Mouse (Mus musculus) embryo, embryonic 11 days (tissue): ENCODE measurements around the gene Tspan33.

Source experiments
- DNase-seq: peaks from one replicate; pipeline ENCODE4 v3.0.0-alpha.2; 2015

Tspan33 gene

DNA sequence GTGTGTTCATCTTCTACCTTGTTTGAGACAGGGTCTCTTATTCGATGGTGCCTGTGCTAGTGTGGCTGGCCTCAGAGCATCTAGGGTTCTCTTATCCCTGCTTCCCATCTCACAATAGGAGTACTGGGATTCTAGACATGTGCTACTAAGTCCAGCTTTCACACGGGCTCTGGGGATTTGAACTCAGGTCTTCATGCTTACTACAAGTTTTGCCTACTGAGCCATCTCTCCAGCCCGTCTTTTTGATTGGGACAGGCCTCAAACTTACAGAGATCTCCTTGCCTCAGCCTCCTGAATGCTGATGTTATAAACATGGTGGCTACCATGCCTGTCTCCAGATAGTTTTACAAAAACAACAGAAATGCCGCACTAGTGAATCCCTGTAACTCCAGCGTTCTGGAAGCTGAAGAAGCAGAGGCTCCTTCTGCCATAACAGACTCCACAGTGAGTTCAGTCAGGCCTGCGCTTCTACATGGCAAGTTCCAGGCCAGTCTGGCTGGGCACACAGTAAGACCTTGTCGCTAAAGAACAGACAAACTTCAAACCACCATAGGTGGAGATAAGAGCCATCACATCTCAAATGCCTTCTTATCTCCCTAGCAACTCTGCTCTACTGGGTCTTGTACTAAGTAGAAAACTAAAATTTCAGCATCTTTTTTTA lies 5.2 kb downstream of the Tspan33 start:
- no peak for DNase-seq

DNA sequence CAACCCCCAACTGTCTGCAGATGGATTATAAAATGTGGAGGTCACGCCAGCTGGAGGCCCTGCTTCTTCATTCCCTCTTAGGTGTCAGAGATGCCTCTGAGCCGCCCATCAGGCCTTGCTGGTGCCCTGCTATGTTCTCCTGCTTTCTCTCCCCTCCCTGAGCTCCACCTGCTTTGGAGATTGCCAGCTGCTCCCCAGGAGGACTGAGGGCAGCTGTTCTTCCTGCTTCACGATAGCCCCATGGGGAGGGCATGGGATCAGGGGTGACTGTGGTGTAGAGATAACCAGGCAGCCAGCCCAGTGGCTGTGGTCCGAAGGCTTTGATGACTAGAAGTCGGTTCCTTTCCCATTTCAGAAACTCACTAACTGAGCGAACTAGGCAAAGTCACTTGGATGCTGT lies 7.0 kb downstream of the Tspan33 start:
- no peak for DNase-seq

DNA sequence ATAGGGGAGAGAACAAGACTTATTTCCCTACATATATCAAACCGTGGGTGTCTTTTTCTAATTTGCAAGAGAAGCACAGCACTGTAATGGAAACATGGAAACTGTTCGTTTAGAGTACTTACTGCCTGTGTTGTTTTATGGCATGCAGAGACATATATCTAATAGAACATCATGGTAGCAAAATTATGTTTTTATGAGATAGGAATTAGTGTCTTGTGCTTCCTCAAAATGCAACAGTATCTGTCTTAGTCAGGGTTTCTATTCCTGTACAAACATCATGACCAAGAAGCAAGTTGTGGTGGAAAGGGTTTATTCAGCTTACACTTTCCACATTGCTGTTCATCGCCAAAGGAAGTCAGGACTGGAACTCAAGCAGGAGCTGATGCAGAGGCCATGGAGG lies 8.1 kb downstream of the Tspan33 start:
- DNase-seq = no peak

DNA sequence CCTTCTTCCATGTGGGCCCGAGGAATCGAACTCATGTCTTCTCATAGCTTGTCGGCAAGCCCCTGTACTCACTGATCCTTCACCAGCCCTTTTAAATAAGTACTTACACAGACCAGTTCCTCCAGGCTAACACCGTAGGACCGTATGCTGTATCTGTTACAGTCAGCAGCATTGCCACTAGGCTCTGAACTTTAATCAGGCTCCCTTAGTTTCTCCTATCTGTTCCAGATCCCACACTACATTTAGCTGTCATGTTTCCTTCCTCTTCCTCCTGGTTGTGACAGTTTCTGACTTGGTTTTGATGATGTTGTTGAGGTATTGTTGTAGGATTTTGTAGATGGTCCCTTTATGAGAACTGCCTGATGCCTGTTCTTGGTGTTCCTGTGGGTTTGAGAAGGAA lies 10.1 kb downstream of the Tspan33 start:
- no peak for DNase-seq

DNA sequence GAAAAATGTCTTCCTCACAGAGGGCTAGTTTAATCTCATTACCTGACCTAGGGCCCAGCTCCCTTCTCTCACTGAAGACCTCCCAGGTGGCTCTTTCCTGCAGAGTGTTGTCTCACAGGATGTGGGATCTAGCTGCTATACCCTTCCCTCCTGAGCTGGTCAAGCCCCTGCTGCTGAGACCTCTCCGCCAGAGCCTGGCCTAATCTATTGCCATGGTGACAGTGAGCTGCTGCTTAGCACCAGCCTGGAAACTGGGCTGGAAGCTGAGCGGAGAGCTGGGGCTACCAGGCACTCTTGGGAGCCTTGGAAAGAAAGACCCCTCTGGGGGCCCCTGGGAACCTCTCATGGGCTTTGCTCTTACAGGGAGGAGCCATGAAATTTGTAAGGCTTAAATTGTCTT lies 13.9 kb downstream of the Tspan33 start:
- peak; percentile 72 for DNase-seq

DNA sequence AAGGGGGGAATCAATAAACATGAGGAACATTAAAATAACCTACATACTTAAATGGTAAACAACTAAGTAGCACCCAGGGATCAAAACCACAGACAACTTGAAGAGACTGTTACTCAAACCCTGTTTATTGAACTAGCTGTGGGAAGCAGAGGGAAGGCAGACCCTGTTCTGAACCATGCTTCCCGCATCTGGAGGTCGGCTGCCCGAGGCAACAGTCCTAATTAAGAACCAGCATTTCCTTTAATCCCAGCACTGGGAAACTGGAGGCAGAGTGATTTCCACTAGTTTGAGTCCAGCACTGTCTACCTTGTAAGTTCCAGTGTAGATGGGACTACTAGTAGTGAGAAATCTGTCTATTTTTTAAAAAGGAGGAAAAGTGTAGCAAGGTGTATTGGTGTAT lies 17.3 kb downstream of the Tspan33 start:
- no peak for DNase-seq

DNA sequence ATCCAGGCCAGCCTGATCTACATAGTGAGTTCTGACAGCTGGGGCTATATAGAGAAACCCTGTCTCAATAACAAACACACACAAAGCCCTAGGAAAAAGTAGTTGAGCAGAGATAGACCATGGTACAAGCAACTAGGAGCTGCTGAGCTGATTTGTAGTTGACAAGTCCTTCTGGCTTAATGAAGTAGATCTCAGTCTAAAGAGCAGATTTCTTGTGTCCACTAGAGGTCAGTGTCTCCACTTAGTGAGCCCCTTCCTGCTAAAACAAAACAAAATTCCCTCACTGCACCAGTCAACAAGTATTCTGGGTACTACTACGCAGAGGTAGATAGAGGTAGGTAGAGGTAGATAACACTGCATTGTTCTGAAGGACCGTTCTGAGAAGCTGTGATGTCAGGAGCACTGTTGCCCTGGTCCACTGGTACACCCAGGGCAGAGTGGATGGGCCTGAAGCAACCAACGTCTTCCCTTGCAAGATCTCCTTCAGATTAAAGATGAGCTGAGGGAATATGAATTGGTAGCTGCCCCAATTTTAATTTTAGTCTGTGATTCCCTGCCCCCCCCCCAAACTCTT lies 18.1 kb downstream of the Tspan33 start:
- DNase-seq = peak; percentile 85

DNA sequence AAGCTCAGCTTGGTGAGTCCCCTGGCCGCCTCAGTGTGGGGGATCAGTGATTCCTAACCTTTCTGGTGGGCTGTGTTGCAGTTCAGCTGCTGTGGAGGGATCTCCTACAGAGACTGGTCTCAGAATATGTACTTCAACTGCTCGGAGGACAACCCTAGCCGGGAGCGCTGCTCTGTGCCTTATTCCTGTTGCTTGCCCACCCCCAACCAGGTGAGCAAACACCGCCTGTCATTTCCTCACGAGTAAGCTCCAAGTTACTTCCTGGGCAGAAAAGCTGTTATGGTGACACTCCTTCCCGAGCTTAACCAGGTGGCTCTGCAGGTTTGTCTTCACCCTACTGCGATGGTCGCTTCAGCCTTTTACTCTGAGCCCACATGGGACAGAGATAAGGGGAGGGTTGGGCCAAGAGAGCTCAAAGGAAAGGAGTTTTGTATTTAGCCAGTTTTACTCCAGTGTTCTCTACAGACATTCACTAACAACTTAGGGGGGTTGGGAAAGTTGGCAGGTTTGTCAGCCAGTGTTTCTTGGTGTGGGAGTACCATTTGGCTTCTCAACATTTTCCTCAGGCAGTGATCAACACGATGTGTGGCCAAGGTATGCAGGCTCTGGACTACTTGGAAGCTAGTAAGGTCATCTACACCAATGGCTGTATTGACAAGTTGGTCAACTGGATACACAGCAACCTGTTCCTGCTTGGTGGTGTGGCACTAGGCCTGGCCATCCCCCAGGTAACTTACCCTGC lies 22.8 kb downstream of the Tspan33 start:
- no peak for DNase-seq

DNA sequence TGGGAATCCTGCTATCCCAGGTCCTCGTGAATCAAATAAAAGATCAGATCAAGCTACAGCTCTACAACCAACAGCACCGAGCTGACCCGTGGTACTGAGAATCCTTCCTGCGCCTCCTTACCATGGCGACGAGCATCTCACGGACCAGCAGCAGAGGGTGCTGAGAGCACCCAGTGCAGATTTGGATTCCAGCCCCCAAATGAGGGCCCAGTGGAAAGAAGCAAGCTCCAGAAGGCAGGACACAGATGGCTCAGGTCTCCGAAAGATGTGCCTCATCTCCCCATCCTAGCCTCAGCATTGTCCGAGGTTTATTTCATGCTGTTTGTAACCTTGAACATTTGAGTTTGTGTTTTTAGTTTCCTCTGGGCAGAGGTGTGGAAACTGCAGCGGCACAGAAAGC lies 23.5 kb downstream of the Tspan33 start:
- DNase-seq = no peak

DNA sequence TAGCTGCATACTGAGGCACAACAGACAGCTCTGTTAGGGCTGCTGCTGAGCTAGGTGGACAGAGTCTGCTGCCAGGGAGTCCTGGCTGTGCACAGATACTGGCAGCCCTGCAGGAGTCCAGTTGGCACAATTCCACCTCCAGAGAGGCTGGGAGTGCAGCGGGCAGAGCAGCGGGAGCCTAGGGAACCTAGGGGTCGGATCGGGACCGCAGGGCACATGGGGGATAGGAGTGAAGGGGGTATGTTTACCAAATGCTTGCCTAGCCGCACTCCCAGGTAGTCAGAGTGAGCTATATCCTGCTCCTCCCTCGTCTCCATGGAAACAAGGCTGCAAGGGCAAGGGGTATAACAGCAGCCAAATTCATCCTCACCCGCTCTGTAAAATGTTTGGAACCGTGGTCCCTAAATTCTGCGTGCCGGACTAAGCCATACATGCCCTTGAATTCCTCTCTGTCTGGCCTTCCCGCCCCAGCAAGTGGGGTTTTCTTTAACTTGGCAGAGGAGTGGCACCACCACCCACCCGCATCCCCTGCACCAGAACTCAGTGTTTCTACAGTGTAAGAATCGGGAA lies 24.0 kb downstream of the Tspan33 start:
- DNase-seq = peak; percentile 54

DNA sequence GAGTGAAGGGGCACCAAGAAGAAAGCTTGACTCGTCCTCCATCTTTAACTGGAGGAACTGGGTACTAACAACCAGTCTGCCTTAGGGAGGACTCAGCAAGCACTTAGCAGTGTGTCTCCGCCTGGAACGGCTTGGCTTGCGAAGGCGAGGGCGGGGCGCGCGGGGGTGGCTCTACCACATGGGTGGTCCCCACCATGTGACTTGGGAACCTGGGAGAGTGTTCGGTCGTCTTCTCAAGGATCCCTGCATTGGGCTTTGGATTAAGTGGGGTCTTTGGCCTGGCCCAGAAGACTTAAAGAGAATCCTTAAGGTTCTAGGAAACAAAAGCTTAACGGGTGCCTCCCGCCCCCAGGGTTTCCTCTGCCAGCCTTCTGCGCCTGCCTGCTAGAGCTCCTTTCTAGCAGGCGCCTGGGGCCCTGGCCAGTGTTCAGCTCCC lies 24.9 kb downstream of the Tspan33 start:
- DNase-seq = peak; percentile 80

DNA sequence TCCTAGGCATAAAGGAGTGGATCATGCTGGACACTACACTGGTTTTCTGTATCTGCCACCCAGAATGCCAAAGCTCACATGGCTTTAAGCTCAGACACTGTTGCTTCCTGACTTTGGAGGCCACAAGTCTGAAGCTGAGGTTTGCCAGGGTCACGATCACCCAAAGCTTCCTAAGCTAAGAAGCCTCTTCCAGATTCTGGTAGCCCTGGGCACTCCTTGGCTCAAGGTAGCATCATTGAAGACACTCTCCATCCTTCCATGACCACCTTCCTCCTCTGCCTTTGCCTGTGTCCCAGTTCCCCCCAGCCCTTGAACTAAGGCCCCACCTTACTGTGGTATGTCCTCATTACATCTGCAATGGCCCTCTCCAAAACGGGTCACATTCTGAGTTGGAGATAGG lies 27.9 kb downstream of the Tspan33 start:
- DNase-seq = no peak

DNA sequence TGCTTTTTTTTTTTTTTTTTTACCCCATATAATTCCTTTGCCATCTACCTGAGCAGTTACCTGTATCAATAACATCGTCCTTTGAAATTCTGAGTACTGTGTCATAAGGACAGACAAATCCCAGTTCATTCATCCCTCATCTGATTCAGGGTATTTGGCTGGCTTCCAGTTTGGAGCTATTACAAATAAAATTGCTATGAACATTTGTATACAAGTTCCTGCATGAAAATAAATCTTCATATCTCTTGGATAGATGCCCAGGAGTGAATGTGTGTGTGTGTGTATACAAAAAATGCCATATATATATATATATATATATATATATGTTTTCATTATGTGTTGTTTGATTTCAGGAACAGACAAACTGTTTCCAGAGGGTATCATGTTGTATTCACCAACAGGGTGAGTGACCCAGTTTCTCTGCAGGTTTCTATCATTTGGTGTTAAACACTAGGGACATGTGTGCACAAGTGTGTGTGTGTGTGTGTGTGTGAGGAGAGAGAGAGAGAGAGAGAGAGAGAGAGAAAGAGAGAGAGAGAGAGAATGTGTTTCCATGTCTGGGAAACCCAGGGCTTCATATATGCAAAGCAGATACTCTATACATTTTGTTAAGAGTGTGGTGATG lies 32.7 kb downstream of the Tspan33 start:
- no peak for DNase-seq

DNA sequence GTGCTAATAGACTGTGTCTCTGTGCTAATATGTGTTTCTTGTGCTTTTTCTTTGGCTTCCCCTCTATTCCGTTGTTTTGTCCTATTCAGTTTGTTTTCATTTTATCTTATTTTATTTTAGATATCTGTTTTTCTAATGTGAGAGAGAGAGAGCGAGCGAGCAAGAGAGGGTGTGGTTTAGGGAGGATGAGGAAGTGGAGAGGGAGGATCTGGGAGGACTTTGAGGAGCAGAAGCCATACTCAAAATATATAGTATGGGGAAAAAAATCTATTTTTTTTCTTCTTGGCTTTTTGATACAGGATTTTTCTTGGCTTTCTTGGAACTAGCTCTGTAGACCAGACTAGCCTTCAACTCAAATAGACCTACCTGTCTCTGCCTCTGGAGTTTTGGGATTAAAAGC lies 34.0 kb downstream of the Tspan33 start:
- no peak for DNase-seq

DNA sequence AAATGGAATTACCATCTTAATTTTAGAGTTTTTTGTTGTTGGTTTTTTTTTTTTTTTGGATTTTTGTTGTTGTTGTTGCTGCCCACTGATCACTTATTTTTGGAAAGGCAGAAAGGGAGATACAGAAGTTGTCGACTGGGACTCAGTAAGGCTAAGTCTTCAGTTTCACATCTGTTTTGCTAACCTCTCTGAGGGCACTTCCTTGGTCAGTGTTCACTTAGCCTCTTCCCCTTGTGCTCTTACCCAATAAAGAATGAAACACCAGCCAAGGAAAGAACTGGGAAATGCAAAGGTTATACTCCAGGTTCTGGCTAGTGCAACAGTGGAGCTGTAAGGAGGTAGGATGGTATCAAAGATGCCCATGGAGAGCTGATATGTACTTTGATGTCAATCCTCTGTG lies 35.5 kb downstream of the Tspan33 start:
- DNase-seq = no peak

DNA sequence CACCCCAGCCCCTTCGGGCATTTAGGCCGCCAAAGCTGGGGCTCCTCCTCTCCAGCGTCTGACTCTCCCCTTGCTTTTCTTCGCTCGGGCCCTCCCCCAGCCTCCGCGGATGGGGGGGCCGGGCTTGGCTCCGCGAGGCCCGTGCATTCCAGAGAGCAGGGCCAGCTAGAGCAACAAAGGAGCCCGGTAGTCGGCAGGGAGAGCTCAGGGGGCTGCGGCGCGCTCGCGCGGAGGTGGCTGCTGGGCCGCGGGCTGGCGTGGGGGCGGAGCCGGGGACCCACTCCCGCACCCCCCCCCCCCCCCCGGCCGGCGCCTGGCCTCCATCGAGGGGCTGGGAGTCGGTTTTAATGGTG lies 41.3 kb downstream of the Tspan33 start, which contains the start of gene Smo:
Smo (plus strand) TSS at position 168 of the 353 bp plus-strand sequence.
- peak; percentile 94 for DNase-seq

DNA sequence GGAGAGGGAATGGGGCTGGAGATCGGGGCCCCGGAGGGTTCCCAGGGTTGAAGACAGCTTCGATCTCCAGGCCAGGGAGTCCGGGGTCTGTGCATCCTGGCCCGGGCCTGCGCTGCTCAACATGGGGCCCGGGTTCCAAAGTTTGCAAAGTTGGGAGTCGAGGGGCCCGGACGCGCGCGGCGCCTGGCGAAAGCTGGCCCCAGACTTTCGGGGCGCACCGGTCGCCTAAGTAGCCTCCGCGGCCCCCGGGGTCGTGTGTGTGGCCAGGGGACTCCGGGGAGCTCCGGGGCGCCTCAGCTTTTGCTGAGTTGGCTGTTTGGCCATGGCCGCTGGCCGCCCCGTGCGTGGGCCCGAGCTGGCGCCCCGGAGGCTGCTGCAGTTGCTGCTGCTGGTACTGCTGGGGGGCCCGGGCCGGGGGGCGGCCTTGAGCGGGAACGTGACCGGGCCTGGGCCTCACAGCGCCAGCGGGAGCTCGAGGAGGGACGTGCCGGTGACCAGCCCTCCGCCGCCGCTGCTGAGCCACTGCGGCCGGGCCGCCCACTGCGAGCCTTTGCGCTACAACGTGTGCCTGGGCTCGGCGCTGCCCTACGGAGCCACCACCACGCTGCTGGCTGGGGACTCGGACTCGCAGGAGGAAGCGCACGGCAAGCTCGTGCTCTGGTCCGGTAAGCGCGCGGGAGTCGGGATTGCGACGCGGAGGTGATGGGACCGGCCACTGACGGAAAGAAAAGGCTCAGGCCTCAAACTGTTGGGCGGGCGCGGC lies 41.8 kb downstream of the Tspan33 start:
- DNase-seq = peak; percentile 79

DNA sequence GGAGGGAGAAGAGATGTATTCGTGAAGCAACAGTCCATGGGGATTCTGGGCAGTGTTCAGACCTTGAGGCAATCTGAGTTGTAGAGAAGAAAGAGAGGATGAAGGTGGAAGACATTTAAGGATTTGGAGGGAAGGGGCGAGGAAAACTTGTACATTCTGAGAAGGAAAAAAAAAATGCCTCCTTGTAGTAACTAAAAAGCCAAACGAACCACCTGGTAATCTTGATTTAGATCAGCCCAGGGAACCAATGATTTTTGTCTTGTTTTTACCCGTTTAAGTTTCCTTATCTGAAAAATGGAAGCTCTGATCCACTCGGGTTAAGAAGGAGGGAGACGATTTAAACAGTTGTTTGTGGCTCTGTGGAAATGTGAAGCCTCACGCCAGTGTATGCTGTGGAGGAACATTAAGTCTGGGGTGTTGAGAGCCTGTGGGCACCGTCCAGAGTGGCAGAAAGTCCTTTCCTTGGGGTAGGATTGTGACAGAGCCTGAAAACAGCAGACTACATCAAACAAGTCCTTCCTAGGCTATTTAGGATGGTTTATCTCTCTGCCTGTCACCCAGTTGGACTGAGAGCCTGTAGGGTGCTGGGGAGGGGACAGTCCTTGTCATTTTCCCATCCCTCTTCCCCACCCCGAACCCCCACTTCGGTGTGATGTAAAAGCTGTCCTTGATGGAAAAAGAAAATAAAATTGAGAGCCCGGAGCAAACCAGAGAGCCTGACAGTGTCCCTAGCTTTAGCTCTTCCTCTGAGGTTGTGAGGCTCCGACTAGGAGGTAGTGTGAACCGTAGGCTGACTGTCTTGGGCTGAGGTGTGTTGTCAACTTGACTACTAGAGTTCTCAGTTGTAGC lies 42.8 kb downstream of the Tspan33 start:
- no peak for DNase-seq

DNA sequence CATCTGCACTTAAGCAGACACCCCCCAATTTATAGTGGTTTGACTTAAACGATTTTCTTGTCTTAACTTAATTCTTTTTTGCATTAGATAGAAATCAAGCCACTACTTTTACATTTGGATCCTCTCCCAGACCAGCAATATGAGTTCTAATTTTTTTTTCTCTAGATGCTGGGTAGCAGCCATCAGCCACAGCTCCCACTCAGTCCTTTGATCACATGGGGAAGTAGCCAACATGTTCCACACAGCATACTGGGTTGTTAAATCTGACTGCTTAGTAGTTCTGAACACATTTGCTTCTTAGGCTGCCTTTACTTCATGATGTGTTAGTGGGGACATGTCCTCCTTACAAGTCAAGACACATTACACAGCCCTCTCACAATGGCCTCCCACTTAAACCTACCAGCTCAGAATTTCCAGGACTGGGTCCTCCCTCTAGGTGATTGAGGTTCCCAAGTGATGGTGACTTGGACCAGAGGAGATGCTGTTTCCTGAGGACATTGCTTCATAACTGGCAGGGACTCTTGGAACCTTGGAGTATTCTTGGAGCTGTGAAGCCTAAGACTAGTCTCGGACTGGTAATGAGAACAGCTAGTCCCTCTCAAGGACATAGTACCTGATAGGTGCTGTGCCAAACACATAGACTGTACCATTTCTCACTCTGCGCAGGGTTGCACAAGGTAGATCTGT lies 57.6 kb downstream of the Tspan33 start:
- DNase-seq = no peak

DNA sequence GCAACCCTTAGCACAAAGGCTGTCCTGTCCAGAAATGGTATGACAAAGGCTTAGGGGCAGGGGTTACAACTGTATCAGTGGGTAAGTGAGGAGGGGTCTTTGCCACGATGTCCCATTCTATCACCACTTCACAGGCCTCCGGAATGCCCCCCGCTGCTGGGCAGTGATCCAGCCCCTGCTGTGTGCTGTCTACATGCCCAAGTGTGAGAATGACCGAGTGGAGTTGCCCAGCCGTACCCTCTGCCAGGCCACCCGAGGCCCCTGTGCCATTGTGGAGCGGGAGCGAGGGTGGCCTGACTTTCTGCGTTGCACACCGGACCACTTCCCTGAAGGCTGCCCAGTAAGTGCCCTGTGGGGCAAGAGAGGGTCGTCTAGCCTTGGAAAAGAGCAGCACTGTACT lies 59.3 kb downstream of the Tspan33 start:
- DNase-seq = no peak

DNA sequence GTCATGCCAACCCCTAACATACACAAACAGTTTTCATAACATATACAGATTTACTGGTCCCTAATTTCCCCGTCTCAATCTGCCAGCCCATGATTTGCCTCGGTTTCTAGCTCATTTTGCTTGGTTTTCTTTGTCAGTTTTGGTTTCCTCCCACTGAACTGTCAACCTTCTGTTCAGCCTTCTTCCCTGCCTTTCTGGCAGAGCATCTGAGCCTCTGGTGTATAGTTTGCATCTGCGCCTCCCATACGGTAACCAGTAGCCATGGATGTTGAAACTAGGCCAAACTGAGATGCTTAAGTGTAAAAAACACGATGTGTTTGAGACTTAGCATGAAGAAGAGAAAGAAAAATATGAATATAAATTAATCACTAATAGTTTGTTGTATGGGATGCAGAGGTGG lies 62.0 kb downstream of the Tspan33 start:
- no peak for DNase-seq
